Mouse (Mus musculus) heart, embryonic 14.5 days (tissue): Measurements from ENCODE around the gene Shisa8. TPM values are rescaled to one million over a fixed set of nuclear protein-coding genes. Genes with fewer than 3 reads are reported as not detected.
"Not testable (repeated sequence)": the region's sequence is repeated elsewhere in the genome, so short reads cannot be mapped to it uniquely, and the experiment has no call there.

Experiments used
- ATAC-seq: fragments of 200-750 bp; cut with Nextera tagmentation; 2 replicates; pipeline ENCODE4 v1.8.0; 2017; ENCODE audit warnings: low read depth, moderate TSS enrichment; ENCODE audit not compliant: insufficient number of reproducible peaks, insufficient read depth, low FRiP score
- H3K27ac ChIP-seq, 2 experiments: fragments of 200-500 bp in 1 of 2; fragments of 300-500 bp in 1 of 2; sonication (generic) in 1 of 2; replicated peaks in 1 of 2; 2 replicates each; pipeline ENCODE4 v1.5.1; 2012 to 2014; ENCODE audit warnings: low read depth in 2 of 2, low read length in 2 of 2, control low read depth in 1 of 2, mild to moderate bottlenecking in 1 of 2, mixed read lengths in 1 of 2; ENCODE audit not compliant: control insufficient read depth in 1 of 2, insufficient read depth in 1 of 2
- H3K27me3 ChIP-seq: fragments of 300-500 bp; sonication (generic); 2 replicates; pipeline ENCODE4 v1.6.1; 2014; ENCODE audit warnings: mild to moderate bottlenecking, low read length, control low read depth; ENCODE audit not compliant: control insufficient read depth, insufficient read depth
- H3K36me3 ChIP-seq: fragments of 300-500 bp; sonication (generic); 2 replicates; pipeline ENCODE4 v1.6.1; 2014; ENCODE audit warnings: mild to moderate bottlenecking, control low read depth, low read length, mixed read lengths; ENCODE audit not compliant: control insufficient read depth, insufficient read depth
- H3K4me1 ChIP-seq, 2 experiments: fragments of 200-500 bp in 1 of 2; fragments of 300-500 bp in 1 of 2; sonication (generic) in 1 of 2; 2 replicates each; pipeline ENCODE4 v1.6.1; 2012 to 2014; ENCODE audit warnings: low read length in 2 of 2, control low read depth in 1 of 2, mixed read lengths in 1 of 2; ENCODE audit not compliant: control insufficient read depth in 2 of 2, insufficient read depth in 2 of 2
- H3K4me2 ChIP-seq: fragments of 300-500 bp; sonication (generic); 2 replicates; pipeline ENCODE4 v1.6.1; 2014; ENCODE audit warnings: mild to moderate bottlenecking, low read length
- H3K4me3 ChIP-seq, 2 experiments: fragments of 200-500 bp in 1 of 2; fragments of 300-500 bp in 1 of 2; sonication (generic) in 1 of 2; 2 replicates each; pipeline ENCODE4 v1.5.1; 2012 to 2014; ENCODE audit warnings: low read length in 2 of 2, mild to moderate bottlenecking in 2 of 2, control low read depth in 1 of 2, low read depth in 1 of 2, moderate library complexity in 1 of 2; ENCODE audit not compliant: control insufficient read depth in 1 of 2, insufficient read depth in 1 of 2
- H3K9ac ChIP-seq: fragments of 300-500 bp; sonication (generic); 2 replicates; pipeline ENCODE4 v1.6.1; 2014; ENCODE audit warnings: mild to moderate bottlenecking, low read length
- H3K9me3 ChIP-seq: fragments of 300-500 bp; sonication (generic); 2 replicates; pipeline ENCODE4 v1.6.1; 2016; ENCODE audit warnings: low read length, control low read depth; ENCODE audit not compliant: control insufficient read depth
- WGBS: fragments of 180-500 bp; shearing (Covaris S2); extraction: QIAGEN DNeasy Blood & Tissue Kit; methylation state at CpG from one replicate; pipeline ENCODE4 v1.1.7; 2014; 5-methylcytosine and 5-hydroxymethylcytosine counted together
- polyA plus RNA-seq: library from polyadenylated mRNA; unstranded; fragments of >200 nt; fragmentation: Nextera tagmentation; extraction: Ambion mirVana; gene quantifications from 2 replicates; pipeline ENCODE4 v1.2.1, GENCODE M21; 2014

Shisa8 gene
- polyA plus RNA-seq, 1 experiment from 2014 or later: 0.42 TPM

- not testable (repeated sequence) for H3K27me3 ChIP-seq, ATAC-seq, H3K9me3 ChIP-seq, H3K4me1 ChIP-seq, H3K36me3 ChIP-seq
- 19% methylated on average over 9 of the region's 9 CpGs for WGBS
- peak overlapping the region; percentile 96 for H3K4me2 ChIP-seq
- peak overlapping the region; percentile 71 to 79 for H3K4me3 ChIP-seq
- peak overlapping the region; percentile 78 for H3K9ac ChIP-seq
- H3K27ac ChIP-seq: peak overlapping the region in 1 of 2 experiments; percentile 64; a peak in 1 of 4 replicates
These were observed 32.2 kb upstream of the Shisa8 start for GRCm38 (mm10) chr15:82244805-82245161.

DNA sequence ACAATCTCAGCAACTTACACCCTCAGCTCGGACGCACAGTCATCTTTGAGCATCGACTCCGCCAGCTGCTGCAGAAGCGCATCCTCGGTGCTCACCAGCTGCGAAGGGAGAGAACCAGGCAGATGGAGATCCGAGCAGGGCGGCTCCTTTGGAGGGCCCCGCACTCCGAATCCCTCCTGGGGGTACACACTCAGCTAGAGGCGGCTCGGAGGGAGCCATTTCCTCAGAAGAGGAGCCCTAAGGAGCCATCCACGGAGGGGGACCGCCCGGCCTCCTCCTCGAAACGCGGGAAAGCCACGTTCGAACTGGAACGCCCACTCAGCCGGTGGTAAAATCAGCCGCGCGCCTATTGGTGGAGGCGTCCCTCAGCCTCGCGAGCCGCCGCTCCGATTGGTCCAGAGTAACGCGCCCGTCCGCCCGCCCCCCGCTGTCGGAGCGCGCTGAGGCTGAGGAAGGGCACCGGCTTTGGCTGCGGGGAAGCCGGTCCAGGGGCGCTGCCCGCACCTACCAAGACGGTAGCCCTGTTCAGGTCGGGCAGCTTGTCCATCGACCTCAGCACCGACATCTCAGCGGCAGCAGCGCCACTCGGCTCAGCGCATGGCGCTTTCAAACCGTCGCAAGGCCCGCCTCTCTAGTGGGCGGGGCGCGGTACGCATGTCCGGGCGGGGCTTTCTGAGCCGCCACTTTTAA, 31.6 kb upstream of the Shisa8 start, which contains the start of gene Cenpm:
Gene Cenpm (minus strand): TSS at position 634 of the 690 bp plus-strand sequence.
- no peaks in the 10 kb centered on the region for H3K9me3 ChIP-seq
- H3K9ac ChIP-seq: peak within 1 kb of the TSS; percentile 78
- peak within 1 kb of the TSS; percentile 64 to 77 for H3K27ac ChIP-seq
- WGBS: under 1% methylated on average over 65 of the region's 65 CpGs
- H3K27me3 ChIP-seq: no peaks in the 10 kb centered on the region
- H3K4me3 ChIP-seq: peak within 1 kb of the TSS; percentile 71 to 79
- H3K4me2 ChIP-seq: peak within 1 kb of the TSS; percentile 96
- peak; percentile 92 for ATAC-seq
- H3K4me1 ChIP-seq: peaks cover 4% of the 10 kb centered on the region in 2 experiments; a peak in 2 of 4 replicates
- peaks cover 9% of the 10 kb centered on the region; the same call in 1 of the 2 replicates for H3K36me3 ChIP-seq

GRCm38 (mm10) chr15:82243742-82244114, 31.1 kb upstream of the Shisa8 start:
- Histone ChIP-seq H3K27ac (peak overlapping the region in 1 of 2 experiments; percentile 43; a peak in 2 of 4 replicates), H3K9me3 (no peaks in the 10 kb centered on the region), H3K4me1 (peaks cover 4% of the 10 kb centered on the region in 2 experiments; a peak in 2 of 4 replicates), H3K4me3 (peak overlapping the region; percentile 71 to 79), H3K36me3 (peaks cover 14% of the 10 kb centered on the region; the same call in 1 of the 2 replicates), H3K4me2 (peak overlapping the region; percentile 96), H3K9ac (peak overlapping the region; percentile 78), H3K27me3 (no peaks in the 10 kb centered on the region)
- no peak for ATAC-seq
- WGBS: 1% methylated on average over 12 of the region's 12 CpGs

DNA sequence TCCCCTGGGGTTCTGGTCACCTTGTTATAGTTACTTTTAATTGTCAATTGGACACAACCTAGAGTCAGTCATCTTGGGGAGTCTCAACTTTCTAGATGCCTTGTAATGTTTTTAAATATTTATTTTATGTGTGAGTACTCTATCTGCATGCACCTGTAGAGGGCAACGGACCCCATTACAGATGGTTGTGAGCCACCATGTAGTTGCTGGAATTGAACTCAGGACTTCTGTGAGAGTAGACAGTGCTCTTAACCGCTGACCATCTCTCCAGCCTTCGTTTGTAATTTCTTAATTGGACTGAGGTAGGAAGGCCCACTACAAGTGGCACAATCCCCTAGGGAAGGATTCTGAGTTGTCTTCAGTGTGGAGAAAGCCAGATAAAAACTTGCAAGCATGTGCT, 30.7 kb upstream of the Shisa8 start:
- peaks cover 4% of the 10 kb centered on the region in 2 experiments; a peak in 2 of 4 replicates for H3K4me1 ChIP-seq
- peak overlapping the region; percentile 96 for H3K4me2 ChIP-seq
- H3K9me3 ChIP-seq: no peaks in the 10 kb centered on the region
- no peak for ATAC-seq
- H3K27me3 ChIP-seq: no peaks in the 10 kb centered on the region
- peaks cover 19% of the 10 kb centered on the region for H3K36me3 ChIP-seq
- peak overlapping the region; percentile 78 for H3K9ac ChIP-seq
- peak overlapping the region; percentile 71 to 79 for H3K4me3 ChIP-seq
- 70% methylated on average over 3 of the region's 3 CpGs for WGBS
- H3K27ac ChIP-seq: no peak overlapping the region

GRCm38 (mm10) chr15:82236565-82236964, 23.9 kb upstream of the Shisa8 start:
- H3K9ac ChIP-seq: no peak overlapping the region
- no peaks in the 10 kb centered on the region for H3K27me3 ChIP-seq
- H3K36me3 ChIP-seq: peaks cover 33% of the 10 kb centered on the region
- no peak overlapping the region for H3K4me2 ChIP-seq
- H3K4me3 ChIP-seq: no peak overlapping the region
- 0 out of 4 replicates have a peak, but pooled peaks cover 0 to 3% of the 10 kb centered on the region in 2 experiments for H3K4me1 ChIP-seq
- no peak overlapping the region for H3K27ac ChIP-seq
- WGBS: 15% methylated on average over 5 of the region's 5 CpGs
- ATAC-seq: peak; percentile 44; the same call in 1 of the 2 replicates
- H3K9me3 ChIP-seq: no peaks in the 10 kb centered on the region

GRCm38 (mm10) chr15:82235661-82236060, 23.0 kb upstream of the Shisa8 start:
- H3K27me3 ChIP-seq: no peaks in the 10 kb centered on the region
- 56% methylated on average over 10 of the region's 10 CpGs for WGBS
- no peaks in the 10 kb centered on the region for H3K9me3 ChIP-seq
- H3K36me3 ChIP-seq: peaks cover 28% of the 10 kb centered on the region
- H3K9ac ChIP-seq: no peak overlapping the region
- 0 out of 4 replicates have a peak, but pooled peaks cover 0 to 3% of the 10 kb centered on the region in 2 experiments for H3K4me1 ChIP-seq
- no peak for ATAC-seq
- H3K27ac ChIP-seq: no peak overlapping the region
- H3K4me2 ChIP-seq: no peak overlapping the region
- no peak overlapping the region for H3K4me3 ChIP-seq

GRCm38 (mm10) chr15:82232651-82233050, 20.0 kb upstream of the Shisa8 start:
- Histone ChIP-seq H3K4me3 (no peak overlapping the region), H3K4me1 (peaks cover 3 to 9% of the 10 kb centered on the region in 2 experiments; a peak in 2 of 4 replicates), H3K9me3 (no peaks in the 10 kb centered on the region), H3K27me3 (no peaks in the 10 kb centered on the region), H3K9ac (no peak overlapping the region), H3K36me3 (peaks cover 8% of the 10 kb centered on the region), H3K27ac (no peak overlapping the region), H3K4me2 (no peak overlapping the region)
- 79% methylated on average over 4 of the region's 4 CpGs for WGBS
- ATAC-seq: no peak
